Mouse (Mus musculus): ENCODE results near the gene Vav3. TPM values are rescaled to one million over a fixed set of nuclear protein-coding genes. Genes with fewer than 3 reads are reported as not detected.

Gene Vav3
- polyA plus RNA-seq, 1 experiment from 2014 or later: 18.9 TPM

- H3K27me3 ChIP-seq (replicated peaks; ENCODE audit: control insufficient read depth, insufficient read depth, low read length): no peaks in the 10 kb centered on the region
Measured at GRCm38 (mm10) chr3:109648242-109648641, 307.8 kb downstream of the Vav3 start.

GRCm38 (mm10) chr3:109651479-109651878 is 311.0 kb downstream of the Vav3 start:
- no peak overlapping the region for H3K9ac ChIP-seq (ENCODE audit: low read depth, low read length)
- no peaks in the 10 kb centered on the region for H3K9me3 ChIP-seq (ENCODE audit: control insufficient read depth, low read length)
- no peaks in the 10 kb centered on the region for H3K27me3 ChIP-seq (replicated peaks; ENCODE audit: control insufficient read depth, insufficient read depth, low read length)
- no peak overlapping the region for H3K27ac ChIP-seq (ENCODE audit: low read length)
- WGBS: 65% methylated on average over 3 of the region's 3 CpGs
- no peak overlapping the region for H3K4me2 ChIP-seq (ENCODE audit: low read depth, low read length)
- no peak overlapping the region for H3K4me3 ChIP-seq (ENCODE audit: low read length)
- peak; percentile 74 for ATAC-seq
- H3K36me3 ChIP-seq (ENCODE audit: control insufficient read depth, insufficient read depth, low read length): no peaks in the 10 kb centered on the region
- no peaks in the 10 kb centered on the region for H3K4me1 ChIP-seq (ENCODE audit: control insufficient read depth, insufficient read depth, low read length)

More at GRCm38 (mm10) chr3:109648242-109648641, 307.8 kb downstream of the Vav3 start:
- H3K9ac ChIP-seq (ENCODE audit: low read depth, low read length): no peak overlapping the region
- 87% methylated on average over 2 of the region's 2 CpGs for WGBS
- no peak for ATAC-seq
- no peak overlapping the region for H3K27ac ChIP-seq (ENCODE audit: low read length)
- no peaks in the 10 kb centered on the region for H3K36me3 ChIP-seq (ENCODE audit: control insufficient read depth, insufficient read depth, low read length)
- no peaks in the 10 kb centered on the region for H3K9me3 ChIP-seq (ENCODE audit: control insufficient read depth, low read length)
- H3K4me2 ChIP-seq (ENCODE audit: low read depth, low read length): no peak overlapping the region
- no peak overlapping the region for H3K4me3 ChIP-seq (ENCODE audit: low read length)
- H3K4me1 ChIP-seq (ENCODE audit: control insufficient read depth, insufficient read depth, low read length): no peaks in the 10 kb centered on the region

- Histone ChIP-seq H3K4me3 (ENCODE audit: low read length) (no peak overlapping the region), H3K4me2 (ENCODE audit: low read depth, low read length) (no peak overlapping the region), H3K27me3 (replicated peaks; ENCODE audit: control insufficient read depth, insufficient read depth, low read length) (no peaks in the 10 kb centered on the region), H3K36me3 (ENCODE audit: control insufficient read depth, insufficient read depth, low read length) (no peaks in the 10 kb centered on the region), H3K9me3 (ENCODE audit: control insufficient read depth, low read length) (no peaks in the 10 kb centered on the region), H3K4me1 (ENCODE audit: control insufficient read depth, insufficient read depth, low read length) (no peaks in the 10 kb centered on the region), H3K27ac (ENCODE audit: low read length) (no peak overlapping the region), H3K9ac (ENCODE audit: low read depth, low read length) (no peak overlapping the region)
- ATAC-seq: no peak; the same call in 1 of the 2 replicates
- 78% methylated on average over 12 of the region's 12 CpGs for WGBS
Measured at GRCm38 (mm10) chr3:109652860-109653631, 312.6 kb downstream of the Vav3 start.

- no peak overlapping the region for H3K9ac ChIP-seq (ENCODE audit: low read depth, low read length)
- over 99% methylated on average over 4 of the region's 4 CpGs for WGBS
- H3K4me3 ChIP-seq (ENCODE audit: low read length): no peak overlapping the region
- no peak overlapping the region for H3K4me2 ChIP-seq (ENCODE audit: low read depth, low read length)
- H3K27ac ChIP-seq (ENCODE audit: low read length): no peak overlapping the region
- no peaks in the 10 kb centered on the region for H3K36me3 ChIP-seq (ENCODE audit: control insufficient read depth, insufficient read depth, low read length)
- H3K27me3 ChIP-seq (replicated peaks; ENCODE audit: control insufficient read depth, insufficient read depth, low read length): no peaks in the 10 kb centered on the region
- no peaks in the 10 kb centered on the region for H3K4me1 ChIP-seq (ENCODE audit: control insufficient read depth, insufficient read depth, low read length)
- H3K9me3 ChIP-seq (ENCODE audit: control insufficient read depth, low read length): no peaks in the 10 kb centered on the region
- ATAC-seq: no peak
Measured at GRCm38 (mm10) chr3:109654386-109654785, 313.9 kb downstream of the Vav3 start.

GRCm38 (mm10) chr3:109671716-109672115 is 331.3 kb downstream of the Vav3 start:
- Histone ChIP-seq H3K27ac (ENCODE audit: low read length) (no peak overlapping the region), H3K4me3 (ENCODE audit: low read length) (no peak overlapping the region), H3K9ac (ENCODE audit: low read depth, low read length) (no peak overlapping the region), H3K4me1 (ENCODE audit: control insufficient read depth, insufficient read depth, low read length) (no peaks in the 10 kb centered on the region), H3K4me2 (ENCODE audit: low read depth, low read length) (no peak overlapping the region), H3K9me3 (ENCODE audit: control insufficient read depth, low read length) (no peaks in the 10 kb centered on the region), H3K36me3 (ENCODE audit: control insufficient read depth, insufficient read depth, low read length) (no peaks in the 10 kb centered on the region), H3K27me3 (replicated peaks; ENCODE audit: control insufficient read depth, insufficient read depth, low read length) (no peaks in the 10 kb centered on the region)
- ATAC-seq: no peak
- 92% methylated on average over 4 of the region's 4 CpGs for WGBS

GRCm38 (mm10) chr3:109672925-109673324 is 332.5 kb downstream of the Vav3 start:
- Histone ChIP-seq H3K27me3 (replicated peaks; ENCODE audit: control insufficient read depth, insufficient read depth, low read length) (no peaks in the 10 kb centered on the region), H3K36me3 (ENCODE audit: control insufficient read depth, insufficient read depth, low read length) (no peaks in the 10 kb centered on the region), H3K9ac (ENCODE audit: low read depth, low read length) (no peak overlapping the region), H3K27ac (ENCODE audit: low read length) (no peak overlapping the region), H3K4me1 (ENCODE audit: control insufficient read depth, insufficient read depth, low read length) (no peaks in the 10 kb centered on the region), H3K9me3 (ENCODE audit: control insufficient read depth, low read length) (no peaks in the 10 kb centered on the region), H3K4me3 (ENCODE audit: low read length) (no peak overlapping the region), H3K4me2 (ENCODE audit: low read depth, low read length) (no peak overlapping the region)
- 0 out of 2 replicates have a peak, but pooled peaks have one; percentile 18 for ATAC-seq
- 81% methylated on average over 1 of the region's 1 CpGs for WGBS

- H3K27me3 ChIP-seq (replicated peaks; ENCODE audit: control insufficient read depth, insufficient read depth, low read length): no peaks in the 10 kb centered on the region
- H3K9ac ChIP-seq (ENCODE audit: low read depth, low read length): no peak overlapping the region
- WGBS: 77% methylated on average over 2 of the region's 2 CpGs
- H3K4me1 ChIP-seq (ENCODE audit: control insufficient read depth, insufficient read depth, low read length): no peaks in the 10 kb centered on the region; the same call in 1 of the 2 replicates
- H3K36me3 ChIP-seq (ENCODE audit: control insufficient read depth, insufficient read depth, low read length): no peaks in the 10 kb centered on the region
- no peak overlapping the region for H3K27ac ChIP-seq (ENCODE audit: low read length)
- ATAC-seq: no peak
- H3K9me3 ChIP-seq (ENCODE audit: control insufficient read depth, low read length): no peaks in the 10 kb centered on the region
- no peak overlapping the region for H3K4me2 ChIP-seq (ENCODE audit: low read depth, low read length)
- H3K4me3 ChIP-seq (ENCODE audit: low read length): no peak overlapping the region
Measured at GRCm38 (mm10) chr3:109680281-109680680, 339.8 kb downstream of the Vav3 start.

- H3K4me2 ChIP-seq (ENCODE audit: low read depth, low read length): no peak overlapping the region
- no peak overlapping the region for H3K4me3 ChIP-seq (ENCODE audit: low read length)
- ATAC-seq: no peak
- no peaks in the 10 kb centered on the region for H3K9me3 ChIP-seq (ENCODE audit: control insufficient read depth, low read length)
- H3K27ac ChIP-seq (ENCODE audit: low read length): no peak overlapping the region
- H3K36me3 ChIP-seq (ENCODE audit: control insufficient read depth, insufficient read depth, low read length): no peaks in the 10 kb centered on the region
- no peak overlapping the region for H3K9ac ChIP-seq (ENCODE audit: low read depth, low read length)
- WGBS: 74% methylated on average over 5 of the region's 5 CpGs
- no peaks in the 10 kb centered on the region for H3K27me3 ChIP-seq (replicated peaks; ENCODE audit: control insufficient read depth, insufficient read depth, low read length)
- no peaks in the 10 kb centered on the region; the same call in 1 of the 2 replicates for H3K4me1 ChIP-seq (ENCODE audit: control insufficient read depth, insufficient read depth, low read length)
Measured at GRCm38 (mm10) chr3:109681863-109682262, 341.4 kb downstream of the Vav3 start.

GRCm38 (mm10) chr3:109683608-109684295 is 343.3 kb downstream of the Vav3 start:
- no peaks in the 10 kb centered on the region for H3K27me3 ChIP-seq (replicated peaks; ENCODE audit: control insufficient read depth, insufficient read depth, low read length)
- H3K4me1 ChIP-seq (ENCODE audit: control insufficient read depth, insufficient read depth, low read length): no peaks in the 10 kb centered on the region; the same call in 1 of the 2 replicates
- no peaks in the 10 kb centered on the region for H3K36me3 ChIP-seq (ENCODE audit: control insufficient read depth, insufficient read depth, low read length)
- H3K27ac ChIP-seq (ENCODE audit: low read length): no peak overlapping the region
- no peak for ATAC-seq
- 65% methylated on average over 5 of the region's 5 CpGs for WGBS
- H3K4me3 ChIP-seq (ENCODE audit: low read length): no peak overlapping the region
- H3K9ac ChIP-seq (ENCODE audit: low read depth, low read length): no peak overlapping the region
- H3K4me2 ChIP-seq (ENCODE audit: low read depth, low read length): no peak overlapping the region
- no peaks in the 10 kb centered on the region for H3K9me3 ChIP-seq (ENCODE audit: control insufficient read depth, low read length)
